Mouse (Mus musculus) olfactory bulb, adult 2 months (tissue): ENCODE measurements at regions not wholly inside any gene's neighbourhood (a gene's known extent, or its start where the extent isn't known, plus 50 kb on each side); places are given as distances from the start of the nearest gene placed in this dataset.

Source experiments
- H3K27ac ChIP-seq: fragments of 200-500 bp; 2 replicates; pipeline ENCODE4 v1.5.1; 2012; ENCODE audit warnings: low read depth, low read length; ENCODE audit not compliant: insufficient read depth
- H3K4me1 ChIP-seq: fragments of 200-500 bp; 2 replicates; pipeline ENCODE4 v1.6.1; 2012; ENCODE audit warnings: low read length; ENCODE audit not compliant: control insufficient read depth, insufficient read depth
- H3K4me3 ChIP-seq: fragments of 200-500 bp; 2 replicates; pipeline ENCODE4 v1.5.1; 2012; ENCODE audit warnings: mild to moderate bottlenecking, low read depth, low read length, moderate library complexity; ENCODE audit not compliant: insufficient read depth
- CTCF ChIP-seq: fragments of 200-500 bp; IDR thresholded peaks from 2 replicates; pipeline ENCODE4 v1.5.1; 2012; ENCODE audit warnings: low read depth, mild to moderate bottlenecking, low read length, moderate library complexity; ENCODE audit not compliant: insufficient read depth
- POLR2A ChIP-seq: fragments of 200-500 bp; IDR thresholded peaks from 2 replicates; pipeline ENCODE4 v1.6.1; 2012; ENCODE audit warnings: mild to moderate bottlenecking, low read depth, low read length, moderate library complexity; ENCODE audit not compliant: insufficient read depth
- WGBS: fragments of 180-500 bp; shearing (Covaris S2); methylation state at CpG from one replicate; pipeline ENCODE4 v1.1.7; 2018; 5-methylcytosine and 5-hydroxymethylcytosine counted together

GRCm38 (mm10) chr2:78726060-78726459 lies 141.9 kb upstream of the Ube2e3 start:
- Histone ChIP-seq H3K4me3 (no peak overlapping the region), H3K4me1 (no peaks in the 10 kb centered on the region), H3K27ac (no peak overlapping the region)
- 97% methylated on average over 7 of the region's 7 CpGs for WGBS
- TF ChIP-seq CTCF (no peak), POLR2A (no peak)

- Histone ChIP-seq H3K4me3 (no peak overlapping the region), H3K4me1 (no peaks in the 10 kb centered on the region), H3K27ac (no peak overlapping the region)
- WGBS = 50% methylated on average over 2 of the region's 2 CpGs
- TF ChIP-seq CTCF (no peak), POLR2A (no peak)
Observed at GRCm38 (mm10) chr2:78724416-78724815, 143.5 kb upstream of the Ube2e3 start.

- Histone ChIP-seq H3K4me3 (no peak overlapping the region), H3K27ac (no peak overlapping the region), H3K4me1 (no peaks in the 10 kb centered on the region)
- TF ChIP-seq CTCF = no peak
- TF ChIP-seq POLR2A = no peak
- WGBS = 96% methylated on average over 3 of the region's 3 CpGs
Observed at GRCm38 (mm10) chr2:78723423-78723822, 144.5 kb upstream of the Ube2e3 start.

- TF ChIP-seq POLR2A (no peak), CTCF (no peak)
- no peak overlapping the region for H3K4me3 ChIP-seq
- 93% methylated on average over 6 of the region's 6 CpGs for WGBS
- H3K27ac ChIP-seq = no peak overlapping the region
- H3K4me1 ChIP-seq = no peaks in the 10 kb centered on the region
Observed at GRCm38 (mm10) chr2:78722739-78723138, 145.2 kb upstream of the Ube2e3 start.

GRCm38 (mm10) chr2:78718550-78718949 lies 149.4 kb upstream of the Ube2e3 start:
- TF ChIP-seq POLR2A (no peak), CTCF (no peak)
- H3K4me3 ChIP-seq = no peak overlapping the region
- H3K27ac ChIP-seq = no peak overlapping the region
- WGBS = 75% methylated on average over 1 of the region's 1 CpGs
- H3K4me1 ChIP-seq = peaks cover 6% of the 10 kb centered on the region

- no peak overlapping the region for H3K4me3 ChIP-seq
- no peak overlapping the region for H3K27ac ChIP-seq
- 72% methylated on average over 7 of the region's 7 CpGs for WGBS
- peaks cover 6% of the 10 kb centered on the region for H3K4me1 ChIP-seq
- TF ChIP-seq POLR2A = no peak
- no peak for TF ChIP-seq CTCF
Observed at GRCm38 (mm10) chr2:78716157-78716798, 151.6 kb upstream of the Ube2e3 start.

GRCm38 (mm10) chr2:78694851-78695250 lies 173.1 kb upstream of the Ube2e3 start:
- WGBS = 72% methylated on average over 6 of the region's 6 CpGs
- no peak for TF ChIP-seq POLR2A
- TF ChIP-seq CTCF = no peak
- no peaks in the 10 kb centered on the region for H3K4me1 ChIP-seq

GRCm38 (mm10) chr2:78656668-78657067 lies 211.3 kb upstream of the Ube2e3 start:
- no peak overlapping the region for H3K27ac ChIP-seq
- no peaks in the 10 kb centered on the region for H3K4me1 ChIP-seq
- no peak overlapping the region for H3K4me3 ChIP-seq
- 63% methylated on average over 2 of the region's 2 CpGs for WGBS
- no peak for TF ChIP-seq POLR2A
- TF ChIP-seq CTCF = no peak

More at GRCm38 (mm10) chr2:78694851-78695250, 173.1 kb upstream of the Ube2e3 start:
- H3K4me3 ChIP-seq = no peak overlapping the region
- no peak overlapping the region for H3K27ac ChIP-seq

GRCm38 (mm10) chr2:78655156-78655855 lies 212.6 kb upstream of the Ube2e3 start:
- Histone ChIP-seq H3K4me3 (no peak overlapping the region), H3K27ac (no peak overlapping the region), H3K4me1 (no peaks in the 10 kb centered on the region)
- TF ChIP-seq CTCF = no peak
- no peak for TF ChIP-seq POLR2A
- 81% methylated on average over 7 of the region's 7 CpGs for WGBS
